Mouse (Mus musculus): Measurements from ENCODE around the gene Fam213b.

The Fam213b gene

DNA sequence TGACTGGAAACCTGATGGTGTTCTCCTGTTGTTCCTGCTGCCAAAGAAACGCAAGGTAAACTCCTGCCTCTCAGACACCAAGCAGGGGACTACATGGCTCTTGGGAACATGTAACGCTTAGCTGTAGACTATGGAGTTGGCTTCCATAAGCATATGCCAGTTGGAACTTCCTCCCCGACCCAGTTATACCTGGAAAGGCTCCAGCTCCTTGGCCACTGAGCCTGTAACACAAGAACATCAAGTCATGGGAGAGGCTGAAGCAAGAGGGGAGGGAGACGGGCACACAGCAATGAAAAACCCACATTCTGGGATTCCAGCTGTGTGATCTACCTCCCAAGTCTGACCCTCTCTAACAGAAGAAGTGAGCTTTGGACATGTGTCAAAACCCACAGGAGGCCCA is 23.4 kb upstream of the Fam213b start:
- DNase-seq: no peak

- no peak for DNase-seq
These were observed 17.7 kb upstream of the Fam213b start for GRCm38 (mm10) chr4:154916662-154917061.

GRCm38 (mm10) chr4:154915286-154915685 is 16.4 kb upstream of the Fam213b start:
- no peak for DNase-seq

GRCm38 (mm10) chr4:154914707-154915106 is 15.8 kb upstream of the Fam213b start:
- no peak for DNase-seq

DNA sequence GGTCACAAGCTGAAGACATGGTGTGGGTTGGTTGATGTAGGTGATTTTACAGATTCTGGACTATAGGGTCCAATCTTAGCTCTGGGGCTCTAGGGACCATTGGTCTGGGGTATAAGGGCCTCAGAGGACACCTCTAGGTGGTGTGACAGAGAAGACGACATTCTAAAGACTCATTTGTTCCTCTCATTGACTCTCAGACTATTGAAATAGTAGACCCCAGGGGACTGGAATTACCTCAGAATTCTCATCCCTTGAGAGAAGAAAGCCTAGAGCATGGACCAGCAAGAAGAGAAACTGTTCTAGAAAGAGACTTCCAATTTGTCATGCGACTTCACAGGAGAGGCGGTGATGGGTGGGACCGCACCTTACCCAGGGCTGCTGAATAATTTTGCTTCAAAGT is 15.3 kb upstream of the Fam213b start:
- DNase-seq: no peak

GRCm38 (mm10) chr4:154913845-154914244 is 14.9 kb upstream of the Fam213b start:
- no peak for DNase-seq

- DNase-seq: no peak
These were observed 12.7 kb upstream of the Fam213b start for GRCm38 (mm10) chr4:154911644-154912043.

DNA sequence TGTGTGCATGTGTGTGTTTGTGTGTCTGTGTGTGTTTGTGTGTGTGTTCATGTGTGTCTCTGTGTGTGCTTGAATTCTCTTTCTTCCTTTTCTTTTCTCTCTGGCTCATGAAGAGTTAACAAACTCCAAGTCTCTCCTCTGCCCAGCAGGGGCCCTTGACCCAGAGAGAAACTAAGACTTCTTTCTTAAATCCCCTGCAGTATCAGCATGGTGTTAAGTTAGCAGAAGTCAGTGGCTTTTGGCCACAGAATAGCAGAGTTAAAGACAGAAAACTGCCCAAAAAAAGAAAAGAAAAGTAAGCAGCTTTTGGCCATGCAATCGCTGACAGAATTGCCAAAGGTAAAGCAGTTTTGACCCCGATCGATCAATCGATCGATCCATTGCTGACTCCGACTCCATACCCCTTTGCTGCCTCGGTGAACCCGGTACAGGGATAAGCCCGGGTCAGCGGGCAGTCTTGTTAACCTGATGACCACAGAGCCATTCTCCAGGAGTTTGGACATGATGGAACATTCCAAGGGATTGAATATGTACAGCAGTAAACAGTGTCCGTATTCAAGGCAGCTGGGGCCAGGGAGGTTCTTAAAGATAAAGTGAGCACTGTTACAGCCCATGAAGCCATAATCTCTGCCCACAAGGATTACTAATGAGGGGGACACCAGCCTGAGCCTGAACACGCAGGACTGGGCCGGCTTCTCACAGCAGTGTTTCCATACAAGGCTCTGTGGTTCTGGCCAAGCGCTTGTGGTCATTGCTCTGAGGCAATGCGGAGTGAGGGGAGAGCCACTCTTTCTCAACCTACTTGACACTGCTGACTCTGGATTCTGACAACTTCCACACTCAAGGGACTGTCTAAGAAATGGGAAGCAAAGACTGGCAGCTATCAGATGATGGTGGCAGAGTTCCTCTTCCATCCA is 11.9 kb upstream of the Fam213b start:
- DNase-seq: peak; percentile 44 to 47

- no peak for DNase-seq
These were observed 9.6 kb upstream of the Fam213b start for GRCm38 (mm10) chr4:154908490-154908889.

- DNase-seq: peak; percentile 76 to 83
These were observed 8.9 kb upstream of the Fam213b start for GRCm38 (mm10) chr4:154907833-154908232.

GRCm38 (mm10) chr4:154904185-154905071 is 5.5 kb upstream of the Fam213b start:
- DNase-seq: peak; percentile 89 to 92

DNA sequence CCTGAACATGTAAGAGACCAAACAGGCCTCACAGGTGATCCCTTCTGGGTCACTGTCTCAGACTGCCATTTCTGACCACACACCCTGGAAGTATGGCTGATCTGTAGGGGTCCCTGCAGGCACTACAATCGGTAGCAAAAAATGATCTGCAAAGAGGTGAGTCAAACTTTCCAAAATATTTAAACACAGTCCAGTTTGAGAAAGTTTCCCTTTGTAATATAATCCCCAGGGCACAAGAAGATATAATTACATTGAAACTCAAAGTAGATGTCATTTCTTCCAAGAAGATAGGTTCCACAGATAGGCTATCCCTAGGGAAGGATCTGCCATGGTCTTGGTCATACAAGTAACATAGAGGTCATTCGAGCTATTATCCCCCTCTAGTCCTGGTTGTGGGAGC is 3.4 kb upstream of the Fam213b start:
- DNase-seq: no peak

DNA sequence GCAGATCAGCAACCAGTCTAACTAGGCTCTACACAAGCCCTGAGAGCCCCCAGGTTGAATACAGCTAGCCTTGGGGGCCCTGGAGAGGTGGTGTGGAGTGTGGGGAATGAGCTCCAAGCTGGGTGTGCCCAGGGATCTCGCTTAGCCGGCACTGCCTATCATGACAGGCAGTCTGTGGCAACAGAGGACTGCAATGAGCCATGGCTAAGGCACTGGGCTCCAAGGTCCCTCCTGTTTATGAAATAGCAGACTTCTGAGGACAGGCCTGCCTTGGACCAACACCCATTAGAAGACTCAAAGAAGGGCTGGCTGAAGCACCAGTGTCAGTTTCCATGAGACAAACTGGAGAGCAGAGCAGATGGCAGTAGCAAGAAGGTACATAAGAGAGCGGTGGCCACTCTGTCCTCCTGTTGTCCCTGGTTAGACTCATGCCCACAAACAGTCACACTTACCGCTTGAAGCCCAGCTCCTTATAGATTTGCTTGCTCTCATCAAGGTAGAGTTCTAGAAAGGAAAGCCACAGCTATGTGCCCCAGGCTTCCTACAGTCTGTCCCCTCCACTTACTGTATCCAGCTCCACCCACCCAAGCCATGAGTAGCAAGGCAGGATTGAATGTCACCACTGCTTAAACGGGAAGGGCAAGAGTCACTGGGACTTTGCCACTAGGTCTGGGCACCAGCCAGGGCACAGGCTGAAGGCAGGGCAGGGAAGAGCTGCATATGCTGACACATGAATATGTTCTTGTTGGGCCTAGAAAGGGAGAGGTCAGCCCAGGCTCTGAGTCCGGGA is 1.1 kb downstream of the Fam213b start:
- DNase-seq: no peak

DNA sequence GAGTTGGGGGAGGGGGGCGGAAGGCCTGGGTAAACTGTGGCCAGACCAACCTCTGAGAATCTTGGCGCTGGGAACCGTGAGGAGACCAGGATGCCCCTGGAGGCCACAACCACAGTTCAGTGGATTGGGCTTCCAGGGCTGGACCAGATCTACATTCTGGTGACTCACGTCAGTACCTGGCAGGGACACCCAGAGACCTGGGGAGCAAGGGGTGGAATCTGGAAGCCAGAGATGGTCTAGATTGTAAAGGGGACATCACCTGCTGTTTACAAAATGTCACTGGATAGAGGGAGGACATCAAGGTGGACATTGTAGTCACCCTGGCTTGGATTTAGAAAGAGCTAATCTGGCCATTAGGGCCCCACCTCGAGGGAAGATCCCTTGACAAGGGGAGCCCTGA is 3.4 kb downstream of the Fam213b start:
- no peak for DNase-seq

DNA sequence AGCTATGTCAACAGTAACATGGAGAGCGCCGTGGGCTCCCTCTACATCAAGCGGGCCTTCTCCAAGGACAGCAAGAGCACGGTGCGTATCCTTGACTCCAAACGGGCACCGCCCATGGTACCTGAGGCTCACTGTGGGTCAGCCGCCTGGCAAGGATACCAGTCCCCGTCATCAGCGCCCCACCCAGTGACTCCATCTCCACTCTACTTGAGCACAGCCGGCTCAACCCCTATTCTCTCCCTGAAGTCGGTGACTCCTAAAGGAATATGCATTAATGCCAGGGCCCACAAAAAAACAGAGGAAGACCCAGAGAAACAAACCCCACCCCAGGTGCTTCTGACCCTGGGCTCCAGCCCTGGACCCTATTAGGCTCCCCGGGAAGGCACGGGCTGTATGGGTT is 8.0 kb downstream of the Fam213b start:
- DNase-seq: peak in 1 of 2 experiments; percentile 35

DNA sequence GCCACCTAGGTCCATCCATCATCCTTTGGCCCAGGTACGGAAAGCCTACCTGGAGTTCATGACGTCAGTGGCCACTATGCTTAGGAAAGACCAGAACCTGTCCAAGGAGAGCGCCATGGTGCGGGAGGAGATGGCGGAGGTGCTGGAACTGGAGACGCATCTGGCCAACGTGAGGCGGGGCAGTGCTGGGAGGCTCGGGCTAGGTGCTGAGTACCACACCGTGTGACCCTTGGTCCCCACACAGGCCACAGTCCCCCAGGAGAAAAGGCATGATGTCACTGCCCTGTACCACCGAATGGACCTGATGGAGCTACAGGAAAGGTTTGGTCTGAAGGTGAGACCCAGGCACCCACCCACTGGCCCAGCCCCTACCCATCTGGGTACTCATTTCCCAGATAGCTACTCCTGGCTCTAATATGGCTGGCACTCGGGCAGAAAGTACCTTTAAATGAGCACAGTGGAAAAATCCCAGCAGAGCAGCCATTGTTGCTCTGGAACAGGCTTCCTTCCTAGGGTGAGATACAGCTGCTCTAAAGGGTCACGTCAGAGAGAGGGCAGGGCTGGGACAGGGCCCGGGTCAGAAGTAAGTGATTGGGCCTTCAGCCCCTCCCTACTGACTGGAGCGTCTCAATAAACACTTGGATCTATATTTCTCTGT is 11.2 kb downstream of the Fam213b start:
- DNase-seq: no peak

- no peak for DNase-seq
These were observed 11.9 kb downstream of the Fam213b start for GRCm38 (mm10) chr4:154886876-154887592.

- no peak for DNase-seq
These were observed 13.5 kb downstream of the Fam213b start for GRCm38 (mm10) chr4:154885416-154885815.

DNA sequence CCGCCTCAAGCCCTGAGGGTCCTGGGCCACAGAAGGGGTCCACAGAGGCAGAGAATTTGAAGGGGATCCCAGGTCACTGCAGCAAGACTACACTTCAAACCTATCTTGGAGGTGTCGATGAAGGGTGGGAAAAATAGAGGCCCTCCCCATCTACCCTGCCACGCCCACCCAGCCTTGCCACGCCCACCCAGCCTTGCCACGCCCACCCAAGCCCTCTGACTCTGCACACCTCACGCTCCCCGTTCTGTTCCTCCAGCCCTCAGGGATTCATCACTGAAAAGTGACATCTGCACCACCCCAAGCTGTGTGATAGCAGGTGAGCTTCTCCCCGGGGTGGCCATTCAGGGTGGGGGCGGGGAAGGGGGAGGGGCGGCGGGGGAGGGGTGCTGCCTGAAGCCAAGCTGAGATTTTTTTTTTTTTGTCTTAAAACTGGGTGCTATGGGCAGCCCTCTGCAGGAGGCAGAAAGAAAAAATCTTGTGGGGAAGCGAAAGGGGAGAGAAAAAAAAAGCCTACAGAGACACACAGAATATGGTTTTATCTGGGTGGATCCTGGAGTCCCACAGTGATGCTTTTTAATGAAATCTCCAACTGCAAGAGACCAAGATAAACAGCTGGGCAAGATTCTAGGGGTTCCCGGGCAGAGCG is 16.8 kb downstream of the Fam213b start:
- DNase-seq: no peak

DNA sequence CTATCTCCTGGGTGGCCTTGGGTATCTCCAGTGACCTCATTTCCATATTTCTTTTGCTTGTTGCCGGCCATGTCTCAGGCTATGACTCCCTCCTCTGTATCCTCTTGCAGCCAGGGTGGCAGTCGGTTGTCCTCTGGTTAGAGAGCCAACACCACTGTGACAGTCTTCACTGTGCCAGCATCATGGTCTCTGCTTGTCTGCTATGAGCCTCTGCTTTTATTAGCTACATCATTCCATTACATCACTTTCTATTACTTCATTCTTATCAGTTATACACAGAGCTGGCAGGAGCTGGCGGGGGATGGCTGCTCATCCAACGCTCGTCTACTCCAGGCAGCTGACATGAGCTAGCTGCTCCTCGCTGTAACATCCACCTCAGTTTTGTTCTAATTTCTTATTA is 18.2 kb downstream of the Fam213b start:
- no peak for DNase-seq

Measured in lung, adult 18-20 months (tissue).